ENCODE assay signal across 13 mouse cellular contexts in genomic region chr19:46983352-46983965, GRCm38 (mm10). TPM values are rescaled to one million over a fixed set of nuclear protein-coding genes. Genes with fewer than 3 reads are reported as not detected.
DNase-seq lines count a peak whose midpoint lies in the region; ATAC-seq lines count a peak whose summit lies in the region.
"Had no signal": no experiment of that assay in that cellular context is flagged by ENCODE, and none has a peak within 500 bp of the region (broad histone marks: within the 10 kb centered on the region; RNA-seq: fewer than 3 reads in every experiment).

No protein-coding gene starts in this region.

- H3K27me3 ChIP-seq in heart, embryonic 10.5 days (ENCODE audit: insufficient read depth, poor library complexity, severe bottlenecking): no peaks in the 10 kb centered on the region
- no peaks in the 10 kb centered on the region for H3K27me3 ChIP-seq in megakaryocyte, embryonic 14.5 days (replicated peaks)
- H3K27me3 ChIP-seq in intestine, embryonic 16.5 days (replicated peaks; ENCODE audit: control insufficient read depth, insufficient read depth, low read length): no peaks in the 10 kb centered on the region
- no peaks in the 10 kb centered on the region for H3K27me3 ChIP-seq in stomach, embryonic 15.5 days (replicated peaks)
- H3K27me3 ChIP-seq: midbrain, embryonic 12.5 days had no signal

- no peak overlapping the region for H3K9ac ChIP-seq in intestine, embryonic 16.5 days (ENCODE audit: low read depth, low read length)
- no peak overlapping the region for H3K9ac ChIP-seq in stomach, embryonic 15.5 days
- H3K9ac ChIP-seq: hindbrain, embryonic 14.5 days; midbrain, embryonic 12.5 days had no signal

- H3K4me3 ChIP-seq in heart, embryonic 10.5 days: no peak overlapping the region
- H3K4me3 ChIP-seq in megakaryocyte, embryonic 14.5 days (replicated peaks): peak overlapping the region; percentile 86
- no peak overlapping the region for H3K4me3 ChIP-seq in intestine, embryonic 16.5 days (ENCODE audit: low read length)
- H3K4me3 ChIP-seq in stomach, embryonic 15.5 days (replicated peaks): no peak overlapping the region
- H3K4me3 ChIP-seq: midbrain, embryonic 12.5 days had no signal

- 70% methylated on average over 14 of the region's 14 CpGs for WGBS in heart, embryonic 10.5 days
- 38% methylated on average over 14 of the region's 14 CpGs for WGBS in intestine, embryonic 16.5 days
- 41% methylated on average over 14 of the region's 14 CpGs for WGBS in stomach, embryonic 15.5 days

- intact Hi-C loops in heart, postnatal 25 days (cut with DNase I): no loop called here

- peak overlapping the region; percentile 26 for H3K4me2 ChIP-seq in intestine, embryonic 16.5 days (ENCODE audit: low read depth, low read length)
- 0 out of 2 replicates have a peak overlapping the region, but pooled peaks have one; percentile 6 for H3K4me2 ChIP-seq in stomach, embryonic 15.5 days
- H3K4me2 ChIP-seq: hindbrain, embryonic 14.5 days; midbrain, embryonic 12.5 days had no signal

- no peak for DNase-seq in heart, embryonic 10.5 days (ENCODE audit: low spot score)
- no peak for DNase-seq in heart, postnatal 25 days (ENCODE audit: low spot score)
- no peak for DNase-seq in cerebellum, adult 11-12 months
- no peak for DNase-seq in right cerebral cortex, postnatal 36 days (ENCODE audit: low spot score in 2 of 2)
- DNase-seq: adrenal gland, adult 8-10 months; layer of hippocampus, postnatal 36 days had no signal

- H3K36me3 ChIP-seq in heart, embryonic 10.5 days: no peaks in the 10 kb centered on the region
- H3K36me3 ChIP-seq in megakaryocyte, embryonic 14.5 days (replicated peaks; ENCODE audit: low read length): no peaks in the 10 kb centered on the region
- H3K36me3 ChIP-seq in intestine, embryonic 16.5 days (ENCODE audit: control insufficient read depth, insufficient read depth, low read length): no peaks in the 10 kb centered on the region
- no peaks in the 10 kb centered on the region for H3K36me3 ChIP-seq in stomach, embryonic 15.5 days
- H3K36me3 ChIP-seq: midbrain, embryonic 12.5 days had no signal

- ATAC-seq in megakaryocyte, adult 5-6 weeks (ENCODE audit: poor library complexity, severe bottlenecking): no peak
- peak; percentile 80 for ATAC-seq in intestine, embryonic 16.5 days
- peak; percentile 66 for ATAC-seq in stomach, embryonic 15.5 days (ENCODE audit: insufficient read depth, low FRiP score, low read depth)

- H3K27ac ChIP-seq in heart, embryonic 10.5 days: peak overlapping the region; percentile 59
- H3K27ac ChIP-seq in intestine, embryonic 16.5 days (ENCODE audit: low read length): peak overlapping the region; percentile 64
- H3K27ac ChIP-seq in stomach, embryonic 15.5 days: peak overlapping the region; percentile 83
- H3K27ac ChIP-seq: hindbrain, embryonic 14.5 days; midbrain, embryonic 12.5 days had no signal

- H3K9me3 ChIP-seq in heart, embryonic 10.5 days: no peaks in the 10 kb centered on the region
- H3K9me3 ChIP-seq in megakaryocyte, embryonic 14.5 days: no peaks in the 10 kb centered on the region
- H3K9me3 ChIP-seq in intestine, embryonic 16.5 days (ENCODE audit: control insufficient read depth, low read length): no peaks in the 10 kb centered on the region
- no peaks in the 10 kb centered on the region for H3K9me3 ChIP-seq in stomach, embryonic 15.5 days
- H3K9me3 ChIP-seq: midbrain, embryonic 12.5 days had no signal

- H3K4me1 ChIP-seq in heart, embryonic 10.5 days: peaks cover 36% of the 10 kb centered on the region
- peaks cover 95% of the 10 kb centered on the region for H3K4me1 ChIP-seq in megakaryocyte, embryonic 14.5 days
- H3K4me1 ChIP-seq in intestine, embryonic 16.5 days (ENCODE audit: control insufficient read depth, insufficient read depth, low read length): peaks cover 10% of the 10 kb centered on the region; the same call in 1 of the 2 replicates
- H3K4me1 ChIP-seq in stomach, embryonic 15.5 days: peaks cover 8% of the 10 kb centered on the region

RNA-seq across cellular contexts. Expression of gene Ina, which starts 31.0 kb away (rescaled TPM):
- polyA plus RNA-seq in heart, embryonic 10.5 days (2016; fragmentation: Nextera tagmentation; extraction: Ambion mirVana): 0.15 and 0.60 TPM in 2 replicates
- not detected for total RNA-seq in heart, postnatal 25 days (2021)
- polyA plus RNA-seq in megakaryocyte, embryonic 14.5 days (2012; ENCODE audit: insufficient read depth, low replicate concordance): 0.13 TPM in 1 of 2 replicates, not detected in the other
- total RNA-seq in megakaryocyte, adult 5-6 weeks (2015): not detected in 2 replicates
- total RNA-seq in megakaryocyte, adult 5-6 weeks (2017): not detected in 2 replicates
- polyA plus RNA-seq in intestine, embryonic 16.5 days (2015; fragmentation: Nextera tagmentation; extraction: Ambion mirVana): 5.6 and 7.9 TPM in 2 replicates
- polyA plus RNA-seq in stomach, embryonic 15.5 days (2015; fragmentation: Nextera tagmentation; extraction: Ambion mirVana): 11.9 and 13.7 TPM in 2 replicates
- polyA plus RNA-seq: C2C12 had no signal

RNA-seq across cellular contexts. Expression of gene Nt5c2, which starts 31.5 kb away (rescaled TPM):
- 71.8 and 86.3 TPM in 2 replicates for polyA plus RNA-seq in heart, embryonic 10.5 days (2016; fragmentation: Nextera tagmentation; extraction: Ambion mirVana)
- total RNA-seq in heart, postnatal 25 days (2021): 10 to 100 TPM; 65.0 to 71.7 TPM
- 2.1 and 11.7 TPM in 2 replicates for polyA plus RNA-seq in megakaryocyte, embryonic 14.5 days (2012; ENCODE audit: insufficient read depth, low replicate concordance)
- total RNA-seq in megakaryocyte, adult 5-6 weeks (2015): 32.5 and 36.1 TPM in 2 replicates
- total RNA-seq in megakaryocyte, adult 5-6 weeks (2017): 42.1 and 43.6 TPM in 2 replicates
- polyA plus RNA-seq in intestine, embryonic 16.5 days (2015; fragmentation: Nextera tagmentation; extraction: Ambion mirVana): 37.6 and 45.3 TPM in 2 replicates
- polyA plus RNA-seq in stomach, embryonic 15.5 days (2015; fragmentation: Nextera tagmentation; extraction: Ambion mirVana): 69.4 and 76.6 TPM in 2 replicates
